Mouse (Mus musculus) olfactory bulb, adult 2 months (tissue): ENCODE data around the gene Frrs1. TPM values are rescaled to one million over a fixed set of nuclear protein-coding genes. Genes with fewer than 3 reads are reported as not detected.
A peak's percentile ranks its signal among the peaks of the same experiment; 100 is the strongest.

ENCODE experiments used
- H3K27ac ChIP-seq: fragments of 200-500 bp; 2 replicates; pipeline ENCODE4 v1.5.1; 2012; ENCODE audit warnings: low read depth, low read length; ENCODE audit not compliant: insufficient read depth
- H3K4me1 ChIP-seq: fragments of 200-500 bp; 2 replicates; pipeline ENCODE4 v1.6.1; 2012; ENCODE audit warnings: low read length; ENCODE audit not compliant: control insufficient read depth, insufficient read depth
- H3K4me3 ChIP-seq: fragments of 200-500 bp; 2 replicates; pipeline ENCODE4 v1.5.1; 2012; ENCODE audit warnings: mild to moderate bottlenecking, low read depth, low read length, moderate library complexity; ENCODE audit not compliant: insufficient read depth
- CTCF ChIP-seq: fragments of 200-500 bp; IDR thresholded peaks from 2 replicates; pipeline ENCODE4 v1.5.1; 2012; ENCODE audit warnings: low read depth, mild to moderate bottlenecking, low read length, moderate library complexity; ENCODE audit not compliant: insufficient read depth
- POLR2A ChIP-seq: fragments of 200-500 bp; IDR thresholded peaks from 2 replicates; pipeline ENCODE4 v1.6.1; 2012; ENCODE audit warnings: mild to moderate bottlenecking, low read depth, low read length, moderate library complexity; ENCODE audit not compliant: insufficient read depth
- WGBS: fragments of 180-500 bp; shearing (Covaris S2); methylation state at CpG from one replicate; pipeline ENCODE4 v1.1.7; 2018; 5-methylcytosine and 5-hydroxymethylcytosine counted together
- polyA plus RNA-seq: library from polyadenylated mRNA; stranded (reverse); fragments of >200 nt; gene quantifications from 2 replicates; pipeline ENCODE4 v1.2.4, GENCODE M21; 2012; ENCODE audit warnings: low replicate concordance; ENCODE audit not compliant: missing spikeins, insufficient read depth, insufficient read length

Frrs1 gene
- polyA plus RNA-seq, 1 experiment: not detected

GRCm38 (mm10) chr3:116829274-116829920, 29.9 kb upstream of the Frrs1 start:
- no peaks in the 10 kb centered on the region for H3K4me1 ChIP-seq
- TF ChIP-seq POLR2A: no peak
- TF ChIP-seq CTCF: no peak
- 88% methylated on average over 10 of the region's 10 CpGs for WGBS
- H3K27ac ChIP-seq: no peak overlapping the region
- no peak overlapping the region for H3K4me3 ChIP-seq

- 49% methylated on average over 5 of the region's 5 CpGs for WGBS
- no peak overlapping the region for H3K4me3 ChIP-seq
- H3K27ac ChIP-seq: no peak overlapping the region
- TF ChIP-seq CTCF (no peak), POLR2A (no peak)
- peaks cover 4% of the 10 kb centered on the region; the same call in 1 of the 2 replicates for H3K4me1 ChIP-seq
These were observed 27.9 kb upstream of the Frrs1 start for GRCm38 (mm10) chr3:116831324-116831723.

- no peak for TF ChIP-seq POLR2A
- H3K4me1 ChIP-seq: peaks cover 4% of the 10 kb centered on the region; the same call in 1 of the 2 replicates
- 79% methylated on average over 7 of the region's 7 CpGs for WGBS
- H3K27ac ChIP-seq: no peak overlapping the region
- no peak overlapping the region for H3K4me3 ChIP-seq
These were observed 26.5 kb upstream of the Frrs1 start for GRCm38 (mm10) chr3:116832526-116833310.

GRCm38 (mm10) chr3:116833491-116833890, 25.8 kb upstream of the Frrs1 start:
- H3K4me3 ChIP-seq: no peak overlapping the region
- H3K4me1 ChIP-seq: peaks cover 4% of the 10 kb centered on the region; the same call in 1 of the 2 replicates
- 92% methylated on average over 4 of the region's 4 CpGs for WGBS
- TF ChIP-seq POLR2A: no peak
- no peak for TF ChIP-seq CTCF
- H3K27ac ChIP-seq: no peak overlapping the region

GRCm38 (mm10) chr3:116834241-116834640, 25.0 kb upstream of the Frrs1 start:
- 95% methylated on average over 6 of the region's 6 CpGs for WGBS

GRCm38 (mm10) chr3:116835350-116835749, 23.9 kb upstream of the Frrs1 start:
- Histone ChIP-seq H3K27ac (no peak overlapping the region), H3K4me1 (peaks cover 4% of the 10 kb centered on the region; the same call in 1 of the 2 replicates), H3K4me3 (no peak overlapping the region)
- no peak for TF ChIP-seq CTCF
- no peak for TF ChIP-seq POLR2A
- WGBS: 51% methylated on average over 4 of the region's 4 CpGs

More at GRCm38 (mm10) chr3:116834241-116834640, 25.0 kb upstream of the Frrs1 start:
- Histone ChIP-seq H3K27ac (no peak overlapping the region), H3K4me1 (peaks cover 4% of the 10 kb centered on the region; the same call in 1 of the 2 replicates), H3K4me3 (no peak overlapping the region)
- no peak for TF ChIP-seq POLR2A
- TF ChIP-seq CTCF: no peak

- no peak for TF ChIP-seq POLR2A
- TF ChIP-seq CTCF: no peak
- H3K4me3 ChIP-seq: peak overlapping the region; percentile 42
- 23% methylated on average over 21 of the region's 21 CpGs for WGBS
- H3K27ac ChIP-seq: no peak overlapping the region
- H3K4me1 ChIP-seq: peaks cover 4% of the 10 kb centered on the region; the same call in 1 of the 2 replicates
These were observed 23.2 kb upstream of the Frrs1 start for GRCm38 (mm10) chr3:116835770-116836680.

- H3K27ac ChIP-seq: no peak overlapping the region
- 84% methylated on average over 23 of the region's 23 CpGs for WGBS
- no peak overlapping the region for H3K4me3 ChIP-seq
- TF ChIP-seq CTCF (no peak), POLR2A (no peak)
- H3K4me1 ChIP-seq: peaks cover 4% of the 10 kb centered on the region; the same call in 1 of the 2 replicates
These were observed 22.4 kb upstream of the Frrs1 start for GRCm38 (mm10) chr3:116836681-116837475.
